Mouse (Mus musculus): ENCODE results near the gene D430041D05Rik. TPM values are rescaled to one million over a fixed set of nuclear protein-coding genes. Genes with fewer than 3 reads are reported as not detected.
A peak's percentile ranks its signal among the peaks of the same experiment; 100 is the strongest.

The D430041D05Rik gene
- polyA plus RNA-seq, 1 experiment from 2014 or later, result 0.25 TPM

- Histone ChIP-seq H3K36me3 (no peaks in the 10 kb centered on the region), H3K4me3 (replicated peaks) (no peak overlapping the region), H3K4me2 (replicated peaks) (no peak overlapping the region), H3K9ac (no peak overlapping the region), H3K9me3 (no peaks in the 10 kb centered on the region), H3K27ac (no peak overlapping the region), H3K4me1 (replicated peaks) (no peaks in the 10 kb centered on the region; the same call in 1 of the 2 replicates), H3K27me3 (replicated peaks) (no peaks in the 10 kb centered on the region)
- 69% methylated on average over 6 of the region's 6 CpGs for WGBS
- no peak for ATAC-seq
These were observed 39.1 kb downstream of the D430041D05Rik start for GRCm38 (mm10) chr2:104371606-104372130.

DNA sequence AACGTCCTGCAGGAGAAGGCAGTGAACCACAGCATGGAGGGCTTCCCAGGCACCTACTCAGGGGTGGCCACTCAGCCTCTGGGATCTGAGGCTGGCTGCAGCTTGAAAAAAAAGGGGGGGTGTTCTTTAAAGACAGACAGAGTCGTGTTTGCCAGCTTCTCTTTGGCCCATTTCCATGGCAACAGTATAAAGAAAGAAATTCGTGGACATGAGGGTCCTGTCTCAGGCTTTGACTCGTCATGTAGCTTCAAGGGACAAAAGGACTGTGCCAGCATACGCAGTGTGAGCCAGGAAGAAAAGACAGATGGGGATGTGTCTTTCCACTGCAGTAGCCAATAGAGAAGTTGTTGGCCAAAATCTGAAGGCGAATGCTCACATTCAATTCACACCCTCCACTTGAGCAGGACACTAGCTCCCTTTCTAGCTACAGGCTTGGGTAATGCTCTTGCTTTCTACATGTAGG lies 42.9 kb downstream of the D430041D05Rik start:
- H3K9me3 ChIP-seq, result no peaks in the 10 kb centered on the region
- H3K27me3 ChIP-seq (replicated peaks), result no peaks in the 10 kb centered on the region
- H3K36me3 ChIP-seq, result no peaks in the 10 kb centered on the region
- H3K4me2 ChIP-seq (replicated peaks), result no peak overlapping the region
- H3K27ac ChIP-seq, result no peak overlapping the region
- 42% methylated on average over 6 of the region's 6 CpGs for WGBS
- ATAC-seq, result 0 out of 2 replicates have a peak, but pooled peaks have one; percentile 20
- no peak overlapping the region for H3K4me3 ChIP-seq (replicated peaks)
- H3K9ac ChIP-seq, result no peak overlapping the region
- no peaks in the 10 kb centered on the region; the same call in 1 of the 2 replicates for H3K4me1 ChIP-seq (replicated peaks)

DNA sequence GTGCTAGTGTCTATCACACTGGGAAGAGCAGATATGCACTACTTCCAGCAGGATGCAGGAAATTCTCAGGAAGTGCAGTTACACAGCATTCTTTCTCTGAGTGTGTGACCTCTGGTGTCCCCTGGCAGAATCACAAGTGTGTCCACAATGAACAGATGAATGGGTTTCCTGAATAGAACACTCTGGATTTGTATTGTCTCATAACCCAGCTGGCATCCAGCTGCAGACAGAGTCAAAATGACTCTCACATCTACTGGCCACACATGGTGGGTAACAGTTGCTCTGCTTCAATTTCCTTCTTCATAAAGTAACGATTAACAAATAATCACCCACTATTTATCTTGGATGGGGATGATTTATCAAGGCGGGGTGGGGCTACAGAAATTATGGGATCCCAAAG lies 43.5 kb downstream of the D430041D05Rik start:
- WGBS, result 69% methylated on average over 2 of the region's 2 CpGs
- Histone ChIP-seq H3K4me2 (replicated peaks) (no peak overlapping the region), H3K4me1 (replicated peaks) (no peaks in the 10 kb centered on the region; the same call in 1 of the 2 replicates), H3K9me3 (no peaks in the 10 kb centered on the region), H3K27ac (no peak overlapping the region), H3K27me3 (replicated peaks) (no peaks in the 10 kb centered on the region), H3K36me3 (no peaks in the 10 kb centered on the region), H3K4me3 (replicated peaks) (no peak overlapping the region), H3K9ac (no peak overlapping the region)
- ATAC-seq, result peak; percentile 45; the same call in 1 of the 2 replicates

- H3K9me3 ChIP-seq, result no peaks in the 10 kb centered on the region
- no peak overlapping the region for H3K9ac ChIP-seq
- H3K4me3 ChIP-seq (replicated peaks), result no peak overlapping the region
- no peaks in the 10 kb centered on the region for H3K27me3 ChIP-seq (replicated peaks)
- no peaks in the 10 kb centered on the region for H3K4me1 ChIP-seq (replicated peaks)
- H3K36me3 ChIP-seq, result no peaks in the 10 kb centered on the region
- H3K27ac ChIP-seq, result no peak overlapping the region
- no peak for ATAC-seq
- 71% methylated on average over 3 of the region's 3 CpGs for WGBS
- no peak overlapping the region for H3K4me2 ChIP-seq (replicated peaks)
These were observed 51.5 kb downstream of the D430041D05Rik start for GRCm38 (mm10) chr2:104359305-104359704.

DNA sequence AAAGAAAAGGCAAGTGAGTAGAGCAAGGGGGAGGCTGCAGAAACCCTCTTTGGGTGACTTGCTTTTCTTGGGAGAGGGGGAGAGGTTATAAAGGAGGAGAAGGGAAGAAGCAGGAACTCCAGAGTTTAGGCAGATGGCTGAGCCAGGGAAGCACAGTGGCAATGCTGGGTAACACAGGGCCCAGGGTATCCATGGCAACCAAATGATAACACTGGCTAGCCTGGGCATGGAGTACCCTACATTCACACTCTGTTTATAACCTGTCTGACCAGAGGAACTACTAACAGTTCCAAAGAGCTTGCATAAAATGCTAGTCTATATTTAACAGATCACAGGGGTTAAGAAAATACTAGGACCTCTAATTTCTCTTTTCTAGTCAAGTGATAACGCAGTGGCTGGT lies 51.9 kb downstream of the D430041D05Rik start:
- H3K27ac ChIP-seq, result no peak overlapping the region
- WGBS, result 77% methylated on average over 1 of the region's 1 CpGs

GRCm38 (mm10) chr2:104356531-104356930 lies 54.3 kb downstream of the D430041D05Rik start:
- Histone ChIP-seq H3K4me1 (replicated peaks) (no peaks in the 10 kb centered on the region), H3K9me3 (no peaks in the 10 kb centered on the region), H3K27me3 (replicated peaks) (no peaks in the 10 kb centered on the region), H3K4me3 (replicated peaks) (no peak overlapping the region), H3K9ac (no peak overlapping the region), H3K27ac (no peak overlapping the region), H3K4me2 (replicated peaks) (no peak overlapping the region), H3K36me3 (no peaks in the 10 kb centered on the region)
- WGBS, result 81% methylated on average over 4 of the region's 4 CpGs
- ATAC-seq, result no peak

More for the DNA sequence above, 51.9 kb downstream of the D430041D05Rik start:
- H3K4me1 ChIP-seq (replicated peaks), result no peaks in the 10 kb centered on the region
- H3K27me3 ChIP-seq (replicated peaks), result no peaks in the 10 kb centered on the region
- no peaks in the 10 kb centered on the region for H3K9me3 ChIP-seq
- H3K4me2 ChIP-seq (replicated peaks), result no peak overlapping the region
- no peak overlapping the region for H3K4me3 ChIP-seq (replicated peaks)
- no peak for ATAC-seq
- H3K36me3 ChIP-seq, result no peaks in the 10 kb centered on the region
- H3K9ac ChIP-seq, result no peak overlapping the region

DNA sequence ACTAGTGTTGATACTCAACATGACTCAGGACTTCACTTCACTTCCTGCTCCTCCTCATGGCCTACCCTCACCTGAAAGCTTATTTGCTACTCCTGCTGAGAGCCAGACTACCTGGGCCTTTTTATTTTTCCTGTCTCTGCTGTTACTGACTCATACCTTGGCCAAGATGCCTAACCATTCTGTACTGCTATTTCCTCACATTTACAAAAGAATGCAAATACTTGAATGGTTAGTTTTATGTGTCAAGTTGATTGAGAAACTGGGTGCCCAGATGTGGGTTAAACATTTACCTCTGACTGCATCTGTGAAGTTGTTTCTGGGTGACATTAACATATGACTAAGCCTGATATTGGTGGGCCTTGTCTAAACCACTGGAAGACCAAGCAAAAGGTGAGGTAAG lies 56.7 kb downstream of the D430041D05Rik start:
- ATAC-seq, result no peak
- H3K9me3 ChIP-seq, result no peaks in the 10 kb centered on the region
- no peak overlapping the region for H3K4me2 ChIP-seq (replicated peaks)
- no peaks in the 10 kb centered on the region for H3K27me3 ChIP-seq (replicated peaks)
- no peaks in the 10 kb centered on the region for H3K36me3 ChIP-seq
- H3K27ac ChIP-seq, result no peak overlapping the region
- H3K4me3 ChIP-seq (replicated peaks), result no peak overlapping the region
- H3K4me1 ChIP-seq (replicated peaks), result no peaks in the 10 kb centered on the region
- no peak overlapping the region for H3K9ac ChIP-seq

DNA sequence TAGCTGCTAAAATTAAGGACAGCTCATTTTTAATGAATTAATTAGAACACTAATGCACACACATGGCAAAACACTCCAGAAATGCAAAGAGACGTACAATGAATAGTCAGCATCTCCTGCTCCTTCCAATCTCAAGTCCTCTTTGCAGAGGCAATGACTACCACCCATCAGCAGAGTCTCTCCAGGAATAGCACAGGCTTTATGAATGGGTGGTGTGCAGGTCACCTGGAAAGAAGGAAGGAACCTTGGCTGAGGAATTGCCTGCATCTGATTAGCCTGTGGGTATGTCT lies 58.7 kb downstream of the D430041D05Rik start:
- H3K4me3 ChIP-seq (replicated peaks), result no peak overlapping the region
- no peak overlapping the region for H3K4me2 ChIP-seq (replicated peaks)
- WGBS, result 82% methylated on average over 1 of the region's 1 CpGs
- H3K9ac ChIP-seq, result no peak overlapping the region
- no peaks in the 10 kb centered on the region for H3K36me3 ChIP-seq
- H3K9me3 ChIP-seq, result no peaks in the 10 kb centered on the region
- H3K4me1 ChIP-seq (replicated peaks), result no peaks in the 10 kb centered on the region
- no peaks in the 10 kb centered on the region for H3K27me3 ChIP-seq (replicated peaks)
- no peak for ATAC-seq
- H3K27ac ChIP-seq, result no peak overlapping the region

- 82% methylated on average over 13 of the region's 13 CpGs for WGBS
- no peak overlapping the region for H3K27ac ChIP-seq
- H3K27me3 ChIP-seq (replicated peaks), result no peaks in the 10 kb centered on the region
- no peaks in the 10 kb centered on the region for H3K4me1 ChIP-seq (replicated peaks)
- no peak overlapping the region for H3K4me2 ChIP-seq (replicated peaks)
- no peak overlapping the region for H3K4me3 ChIP-seq (replicated peaks)
- no peak for ATAC-seq
- H3K9ac ChIP-seq, result no peak overlapping the region
- H3K36me3 ChIP-seq, result no peaks in the 10 kb centered on the region
- no peaks in the 10 kb centered on the region for H3K9me3 ChIP-seq
These were observed 59.2 kb downstream of the D430041D05Rik start for GRCm38 (mm10) chr2:104351415-104352203.

- H3K4me3 ChIP-seq (replicated peaks), result no peak overlapping the region
- H3K9me3 ChIP-seq, result no peaks in the 10 kb centered on the region
- ATAC-seq, result no peak
- H3K27me3 ChIP-seq (replicated peaks), result no peaks in the 10 kb centered on the region
- H3K4me1 ChIP-seq (replicated peaks), result no peaks in the 10 kb centered on the region
- no peak overlapping the region for H3K27ac ChIP-seq
- no peak overlapping the region for H3K4me2 ChIP-seq (replicated peaks)
- no peaks in the 10 kb centered on the region for H3K36me3 ChIP-seq
- H3K9ac ChIP-seq, result no peak overlapping the region
These were observed 73.2 kb downstream of the D430041D05Rik start for GRCm38 (mm10) chr2:104337619-104338018.

DNA sequence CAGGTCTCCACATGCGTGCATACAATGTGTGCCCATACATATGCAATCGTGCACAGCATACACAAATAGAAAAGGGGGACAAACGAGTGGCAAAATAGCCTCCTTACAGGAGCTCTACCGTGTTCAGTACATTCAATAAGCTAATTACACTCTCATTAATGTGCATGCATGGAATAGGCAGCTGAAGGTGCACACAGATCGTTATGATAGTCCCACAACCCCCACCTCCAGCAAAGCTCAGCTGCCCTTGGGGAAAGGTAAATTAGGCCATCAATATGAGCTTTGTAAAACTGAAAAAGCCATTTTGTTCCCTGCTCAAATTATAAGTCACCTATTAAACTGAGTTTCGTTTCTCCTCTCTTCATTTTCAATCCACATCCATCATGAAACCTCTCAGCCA lies 75.0 kb downstream of the D430041D05Rik start:
- H3K4me2 ChIP-seq (replicated peaks), result no peak overlapping the region
- H3K9ac ChIP-seq, result no peak overlapping the region
- no peak overlapping the region for H3K27ac ChIP-seq
- no peak overlapping the region for H3K4me3 ChIP-seq (replicated peaks)
- H3K9me3 ChIP-seq, result no peaks in the 10 kb centered on the region
- no peaks in the 10 kb centered on the region for H3K27me3 ChIP-seq (replicated peaks)
- WGBS, result 75% methylated on average over 6 of the region's 6 CpGs
- H3K4me1 ChIP-seq (replicated peaks), result no peaks in the 10 kb centered on the region
- no peaks in the 10 kb centered on the region for H3K36me3 ChIP-seq
- no peak for ATAC-seq

- Histone ChIP-seq H3K4me1 (replicated peaks) (no peaks in the 10 kb centered on the region), H3K4me3 (replicated peaks) (no peak overlapping the region), H3K9me3 (no peaks in the 10 kb centered on the region), H3K4me2 (replicated peaks) (no peak overlapping the region), H3K9ac (no peak overlapping the region), H3K36me3 (no peaks in the 10 kb centered on the region), H3K27me3 (replicated peaks) (no peaks in the 10 kb centered on the region), H3K27ac (no peak overlapping the region)
- no peak for ATAC-seq
- WGBS, result 65% methylated on average over 5 of the region's 5 CpGs
These were observed 76.9 kb downstream of the D430041D05Rik start for GRCm38 (mm10) chr2:104333952-104334351.

DNA sequence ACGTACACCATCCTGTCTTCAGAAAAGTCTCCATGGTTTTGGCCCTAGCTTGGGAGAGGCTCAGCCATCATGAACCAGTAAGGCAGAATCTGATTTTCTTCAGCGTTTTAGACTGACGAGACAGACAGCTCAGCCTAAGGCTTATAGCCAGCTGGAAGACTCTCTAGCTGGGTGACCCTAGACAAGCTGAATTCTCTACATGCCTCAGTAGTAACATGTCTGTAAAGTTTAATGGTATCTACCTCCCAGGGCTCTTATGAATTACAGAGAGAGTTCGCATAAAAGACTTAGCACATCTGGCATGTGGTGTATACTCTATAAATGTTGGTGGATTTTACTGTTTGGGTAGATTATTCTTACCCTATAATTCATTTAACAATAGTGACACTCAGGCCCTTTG lies 78.1 kb downstream of the D430041D05Rik start:
- H3K4me1 ChIP-seq (replicated peaks), result no peaks in the 10 kb centered on the region
- whole genome bisulfite sequencing, result 68% methylated on average over 4 of the region's 4 CpGs
- H3K27ac ChIP-seq, result no peak overlapping the region
- H3K4me3 ChIP-seq (replicated peaks), result no peak overlapping the region
- no peaks in the 10 kb centered on the region for H3K9me3 ChIP-seq
- H3K27me3 ChIP-seq (replicated peaks), result no peaks in the 10 kb centered on the region
- H3K4me2 ChIP-seq (replicated peaks), result no peak overlapping the region
- H3K9ac ChIP-seq, result no peak overlapping the region
- no peaks in the 10 kb centered on the region for H3K36me3 ChIP-seq
- ATAC-seq, result no peak
